Mouse (Mus musculus) neural tube, embryonic 15.5 days (tissue): Measurements from ENCODE around the gene Tmsb15b2. TPM values are rescaled to one million over a fixed set of nuclear protein-coding genes. Genes with fewer than 3 reads are reported as not detected.
"Not testable (repeated sequence)": the region's sequence is repeated elsewhere in the genome, so short reads cannot be mapped to it uniquely, and the experiment has no call there.

Source experiments
- ATAC-seq: fragments of 200-750 bp; cut with Nextera tagmentation; 2 replicates; pipeline ENCODE4 v1.8.0; 2017; ENCODE audit warnings: mild to moderate bottlenecking, moderate TSS enrichment, moderate library complexity; ENCODE audit not compliant: low FRiP score
- H3K27ac ChIP-seq: fragments of 300-500 bp; sonication (generic); replicated peaks from 2 replicates; pipeline ENCODE4 v1.5.1; 2015; ENCODE audit warnings: mild to moderate bottlenecking, inconsistent platforms
- H3K27me3 ChIP-seq: fragments of 300-500 bp; sonication (generic); replicated peaks from 2 replicates; pipeline ENCODE4 v1.6.1; 2015; ENCODE audit warnings: inconsistent platforms
- H3K36me3 ChIP-seq: fragments of 300-500 bp; sonication (generic); 2 replicates; pipeline ENCODE4 v1.6.1; 2015; ENCODE audit warnings: inconsistent platforms
- H3K4me1 ChIP-seq: fragments of 300-500 bp; sonication (generic); 2 replicates; pipeline ENCODE4 v1.6.1; 2015; ENCODE audit warnings: inconsistent platforms
- H3K4me2 ChIP-seq: fragments of 300-500 bp; sonication (generic); 2 replicates; pipeline ENCODE4 v1.6.1; 2015; ENCODE audit warnings: inconsistent platforms, mild to moderate bottlenecking, moderate library complexity
- H3K4me3 ChIP-seq: fragments of 300-500 bp; sonication (generic); replicated peaks from 2 replicates; pipeline ENCODE4 v1.5.1; 2015; ENCODE audit warnings: mild to moderate bottlenecking, inconsistent platforms
- H3K9ac ChIP-seq: fragments of 300-500 bp; sonication (generic); replicated peaks from 2 replicates; pipeline ENCODE4 v1.6.1; 2015; ENCODE audit warnings: mild to moderate bottlenecking, inconsistent platforms
- H3K9me3 ChIP-seq: fragments of 300-500 bp; sonication (generic); replicated peaks from 2 replicates; pipeline ENCODE4 v1.6.1; 2016; ENCODE audit warnings: inconsistent platforms
- WGBS: fragments of 180-500 bp; shearing (Covaris S2); methylation state at CpG from one replicate; pipeline ENCODE4 v1.1.7; 2015; ENCODE audit warnings: mixed read lengths; 5-methylcytosine and 5-hydroxymethylcytosine counted together
- polyA plus RNA-seq: library from polyadenylated mRNA; unstranded; fragments of >200 nt; fragmentation: Nextera tagmentation; extraction: Ambion mirVana; gene quantifications from 2 replicates; pipeline ENCODE4 v1.2.1, GENCODE M21; 2015

Gene Tmsb15b2
- polyA plus RNA-seq: 70.3 and 101 TPM in 2 replicates

- 88% methylated on average over 6 of the region's 6 CpGs for WGBS
- ATAC-seq: not testable (repeated sequence)
These were observed at the start of gene Tmsb15b2 for GRCm38 (mm10) chrX:136975397-136975796. Gene Tmsb15b2, minus strand, starts transcription at chrX:136975497.

GRCm38 (mm10) chrX:137019310-137019709, 44.0 kb upstream of the Tmsb15b2 start:
- H3K4me3 ChIP-seq: no peak overlapping the region
- ATAC-seq: 0 out of 2 replicates have a peak, but pooled peaks have one; percentile 65
- no peaks in the 10 kb centered on the region for H3K27me3 ChIP-seq
- H3K4me1 ChIP-seq: no peaks in the 10 kb centered on the region
- no peak overlapping the region for H3K27ac ChIP-seq
- WGBS: 14% methylated on average over 1 of the region's 1 CpGs
- no peak overlapping the region for H3K4me2 ChIP-seq
- H3K9ac ChIP-seq: no peak overlapping the region
- H3K36me3 ChIP-seq: no peaks in the 10 kb centered on the region
- H3K9me3 ChIP-seq: no peaks in the 10 kb centered on the region

More at GRCm38 (mm10) chrX:136975397-136975796, at the start of gene Tmsb15b2:
- H3K9me3 ChIP-seq, H3K27ac ChIP-seq, H3K4me1 ChIP-seq, H3K27me3 ChIP-seq, H3K36me3 ChIP-seq: not testable (repeated sequence)
- Histone ChIP-seq H3K4me3 (peak within 1 kb of the TSS; percentile 48), H3K9ac (peak within 1 kb of the TSS; percentile 48), H3K4me2 (peak within 1 kb of the TSS; percentile 59)

GRCm38 (mm10) chrX:137017668-137018067, 42.4 kb upstream of the Tmsb15b2 start:
- H3K9ac ChIP-seq: no peak overlapping the region
- H3K4me1 ChIP-seq: no peaks in the 10 kb centered on the region
- H3K27ac ChIP-seq: no peak overlapping the region
- no peak overlapping the region for H3K4me2 ChIP-seq
- no peaks in the 10 kb centered on the region for H3K27me3 ChIP-seq
- ATAC-seq: no peak
- WGBS: 78% methylated on average over 1 of the region's 1 CpGs
- no peak overlapping the region for H3K4me3 ChIP-seq
- no peaks in the 10 kb centered on the region for H3K36me3 ChIP-seq
- H3K9me3 ChIP-seq: no peaks in the 10 kb centered on the region

GRCm38 (mm10) chrX:137015099-137015709, 39.9 kb upstream of the Tmsb15b2 start:
- WGBS: 54% methylated on average over 6 of the region's 6 CpGs
- no peaks in the 10 kb centered on the region for H3K36me3 ChIP-seq
- H3K9ac ChIP-seq: no peak overlapping the region
- H3K4me1 ChIP-seq: no peaks in the 10 kb centered on the region
- peak; percentile 78 for ATAC-seq
- H3K4me3 ChIP-seq: no peak overlapping the region
- no peak overlapping the region for H3K4me2 ChIP-seq
- H3K9me3 ChIP-seq: no peaks in the 10 kb centered on the region
- no peak overlapping the region; the same call in 1 of the 2 replicates for H3K27ac ChIP-seq
- no peaks in the 10 kb centered on the region for H3K27me3 ChIP-seq

GRCm38 (mm10) chrX:136996256-136996655, 21.0 kb upstream of the Tmsb15b2 start:
- Histone ChIP-seq H3K4me2 (no peak overlapping the region), H3K27ac (no peak overlapping the region), H3K9me3 (no peaks in the 10 kb centered on the region), H3K4me3 (no peak overlapping the region), H3K27me3 (no peaks in the 10 kb centered on the region), H3K9ac (no peak overlapping the region), H3K4me1 (peaks cover 20% of the 10 kb centered on the region), H3K36me3 (no peaks in the 10 kb centered on the region)
- ATAC-seq: no peak
- 86% methylated on average over 2 of the region's 2 CpGs for WGBS

- Histone ChIP-seq H3K4me2 (peak overlapping the region; percentile 58), H3K4me1 (peaks cover 25% of the 10 kb centered on the region), H3K4me3 (peak overlapping the region; percentile 49), H3K36me3 (no peaks in the 10 kb centered on the region), H3K9me3 (no peaks in the 10 kb centered on the region), H3K27me3 (no peaks in the 10 kb centered on the region), H3K9ac (peak overlapping the region; percentile 61), H3K27ac (peak overlapping the region; percentile 91)
- WGBS: 22% methylated on average over 14 of the region's 14 CpGs
- peak; percentile 25; the same call in 1 of the 2 replicates for ATAC-seq
These were observed 18.3 kb upstream of the Tmsb15b2 start for GRCm38 (mm10) chrX:136993641-136994040.

GRCm38 (mm10) chrX:136992978-136993547, 17.8 kb upstream of the Tmsb15b2 start, which contains the start of gene Zcchc18:
Gene Zcchc18, plus strand, starts transcription at chrX:136993155.
- WGBS: 20% methylated on average over 26 of the region's 26 CpGs
- no peaks in the 10 kb centered on the region for H3K36me3 ChIP-seq

GRCm38 (mm10) chrX:136992191-136992965, 17.1 kb upstream of the Tmsb15b2 start:
- ATAC-seq: peak; percentile 75
- peak overlapping the region; percentile 91 for H3K27ac ChIP-seq
- peak overlapping the region; percentile 58 for H3K4me2 ChIP-seq
- H3K36me3 ChIP-seq: no peaks in the 10 kb centered on the region
- H3K4me1 ChIP-seq: peaks cover 25% of the 10 kb centered on the region
- 12% methylated on average over 19 of the region's 19 CpGs for WGBS
- no peaks in the 10 kb centered on the region for H3K9me3 ChIP-seq
- H3K9ac ChIP-seq: peak overlapping the region; percentile 51
- H3K27me3 ChIP-seq: no peaks in the 10 kb centered on the region
- H3K4me3 ChIP-seq: peak overlapping the region; percentile 49

More at GRCm38 (mm10) chrX:136992978-136993547, 17.8 kb upstream of the Tmsb15b2 start, which contains the start of gene Zcchc18:
- H3K9me3 ChIP-seq: no peaks in the 10 kb centered on the region
- peak within 1 kb of the TSS; percentile 61 for H3K9ac ChIP-seq
- peak within 1 kb of the TSS; percentile 49 for H3K4me3 ChIP-seq
- peak within 1 kb of the TSS; percentile 91 for H3K27ac ChIP-seq
- peaks cover 25% of the 10 kb centered on the region for H3K4me1 ChIP-seq
- ATAC-seq: peak; percentile 98
- no peaks in the 10 kb centered on the region for H3K27me3 ChIP-seq
- H3K4me2 ChIP-seq: peak within 1 kb of the TSS; percentile 58

GRCm38 (mm10) chrX:136991274-136991673, 16.0 kb upstream of the Tmsb15b2 start:
- Histone ChIP-seq H3K9me3 (no peaks in the 10 kb centered on the region), H3K9ac (no peak overlapping the region), H3K4me3 (no peak overlapping the region), H3K36me3 (no peaks in the 10 kb centered on the region), H3K27me3 (no peaks in the 10 kb centered on the region), H3K4me1 (peaks cover 25% of the 10 kb centered on the region), H3K27ac (no peak overlapping the region), H3K4me2 (peak overlapping the region; percentile 58)
- ATAC-seq: no peak
- 55% methylated on average over 2 of the region's 2 CpGs for WGBS

GRCm38 (mm10) chrX:136986039-136986438, 10.7 kb upstream of the Tmsb15b2 start:
- H3K36me3 ChIP-seq: no peaks in the 10 kb centered on the region
- H3K9me3 ChIP-seq: no peaks in the 10 kb centered on the region
- no peak overlapping the region for H3K9ac ChIP-seq
- H3K27me3 ChIP-seq: no peaks in the 10 kb centered on the region
- no peak for ATAC-seq
- no peak overlapping the region for H3K27ac ChIP-seq
- no peak overlapping the region for H3K4me3 ChIP-seq
- H3K4me1 ChIP-seq: peaks cover 3% of the 10 kb centered on the region; the same call in 1 of the 2 replicates
- no peak overlapping the region for H3K4me2 ChIP-seq

GRCm38 (mm10) chrX:136978616-136979015, 3.3 kb upstream of the Tmsb15b2 start:
- Histone ChIP-seq H3K9ac (no peak overlapping the region), H3K4me2 (no peak overlapping the region)
- ATAC-seq: no peak

More at GRCm38 (mm10) chrX:136978616-136979015, 3.3 kb upstream of the Tmsb15b2 start:
- no peaks in the 10 kb centered on the region for H3K4me1 ChIP-seq
- no peak overlapping the region for H3K4me3 ChIP-seq
- H3K27ac ChIP-seq: no peak overlapping the region
- H3K27me3 ChIP-seq: no peaks in the 10 kb centered on the region
- no peaks in the 10 kb centered on the region for H3K9me3 ChIP-seq
- H3K36me3 ChIP-seq: no peaks in the 10 kb centered on the region
